Mouse (Mus musculus) hindbrain, postnatal 0 days (tissue): ENCODE data around the gene Tnrc6c. TPM values are rescaled to one million over a fixed set of nuclear protein-coding genes. Genes with fewer than 3 reads are reported as not detected.
A peak's percentile ranks its signal among the peaks of the same experiment; 100 is the strongest.

Source experiments
- ATAC-seq: fragments of 200-750 bp; cut with Nextera tagmentation; 2 replicates; pipeline ENCODE4 v1.8.0; 2017; ENCODE audit warnings: mild to moderate bottlenecking, moderate TSS enrichment, moderate library complexity
- DNase-seq: peaks from one replicate; pipeline ENCODE4 v3.0.0-alpha.2; 2015; ENCODE audit warnings: low spot score
- H3K27ac ChIP-seq: fragments of 300-500 bp; sonication (generic); 2 replicates; pipeline ENCODE4 v1.5.1; 2014; ENCODE audit warnings: mild to moderate bottlenecking
- H3K27me3 ChIP-seq: fragments of 300-500 bp; sonication (generic); 2 replicates; pipeline ENCODE4 v1.6.1; 2014; ENCODE audit warnings: low read length, mixed read lengths; ENCODE audit not compliant: insufficient read depth
- H3K36me3 ChIP-seq: fragments of 300-500 bp; sonication (generic); 2 replicates; pipeline ENCODE4 v1.6.1; 2014; ENCODE audit warnings: low read length, mixed read lengths; ENCODE audit not compliant: insufficient read depth
- H3K4me1 ChIP-seq: fragments of 300-500 bp; sonication (generic); 2 replicates; pipeline ENCODE4 v1.6.1; 2014; ENCODE audit warnings: antibody characterized with exemption, low read length, mixed read lengths; ENCODE audit not compliant: insufficient read depth
- H3K4me2 ChIP-seq: fragments of 300-500 bp; sonication (generic); 2 replicates; pipeline ENCODE4 v1.6.1; 2014; ENCODE audit warnings: low read depth, mild to moderate bottlenecking, low read length, moderate library complexity, mixed read lengths
- H3K4me3 ChIP-seq: fragments of 300-500 bp; sonication (generic); 2 replicates; pipeline ENCODE4 v1.5.1; 2014; ENCODE audit warnings: low read length
- H3K9ac ChIP-seq: fragments of 300-500 bp; sonication (generic); replicated peaks from 2 replicates; pipeline ENCODE4 v1.6.1; 2014; ENCODE audit warnings: mild to moderate bottlenecking, low read length, moderate library complexity, mixed read lengths
- H3K9me3 ChIP-seq: fragments of 300-500 bp; sonication (generic); 2 replicates; pipeline ENCODE4 v1.6.1; 2016; ENCODE audit warnings: low read length, mixed read lengths
- CTCF ChIP-seq: IDR thresholded peaks from 2 replicates; pipeline ENCODE4 v1.5.1; 2016; ENCODE audit warnings: antibody characterized with exemption, control low read depth, low read depth
- WGBS: fragments of 180-500 bp; shearing (Covaris S2); extraction: QIAGEN DNeasy Blood & Tissue Kit; methylation state at CpG from one replicate; pipeline ENCODE4 v1.1.7; 2014; 5-methylcytosine and 5-hydroxymethylcytosine counted together
- polyA plus RNA-seq: library from polyadenylated mRNA; unstranded; fragments of >200 nt; fragmentation: Nextera tagmentation; extraction: Ambion mirVana; gene quantifications from 2 replicates; pipeline ENCODE4 v1.2.1, GENCODE M21; 2015
- total RNA-seq: library from RNA; depleted of rRNA; stranded (reverse); fragments of >200 nt; gene quantifications from 2 replicates; pipeline ENCODE4 v1.2.3, GENCODE M21; 2014

Tnrc6c gene
- total and polyA plus RNA-seq, 2 experiments from 2014 or later: 18.3 to 64.9 TPM

GRCm38 (mm10) chr11:117630868-117631565 is 23.1 kb upstream of the Tnrc6c start:
- H3K4me2 ChIP-seq: no peak overlapping the region
- 94% methylated on average over 10 of the region's 11 CpGs for WGBS
- H3K4me3 ChIP-seq: no peak overlapping the region
- H3K9me3 ChIP-seq: no peaks in the 10 kb centered on the region
- H3K27me3 ChIP-seq: no peaks in the 10 kb centered on the region
- no peak overlapping the region for H3K27ac ChIP-seq
- no peak for TF ChIP-seq CTCF
- H3K36me3 ChIP-seq: no peaks in the 10 kb centered on the region
- no peak overlapping the region for H3K9ac ChIP-seq
- ATAC-seq: no peak
- DNase-seq: no peak
- peaks cover 23% of the 10 kb centered on the region for H3K4me1 ChIP-seq

- ATAC-seq: no peak
- no peak for DNase-seq
- Histone ChIP-seq H3K27ac (no peak overlapping the region), H3K27me3 (no peaks in the 10 kb centered on the region), H3K4me3 (no peak overlapping the region), H3K9ac (no peak overlapping the region), H3K4me2 (no peak overlapping the region), H3K9me3 (no peaks in the 10 kb centered on the region), H3K4me1 (peaks cover 7% of the 10 kb centered on the region), H3K36me3 (no peaks in the 10 kb centered on the region)
- no peak for TF ChIP-seq CTCF
- WGBS: 81% methylated on average over 3 of the region's 3 CpGs
Observed at GRCm38 (mm10) chr11:117633310-117633709, 20.8 kb upstream of the Tnrc6c start.

- Histone ChIP-seq H3K9ac (no peak overlapping the region), H3K27me3 (no peaks in the 10 kb centered on the region), H3K4me3 (no peak overlapping the region), H3K36me3 (no peaks in the 10 kb centered on the region), H3K4me2 (no peak overlapping the region), H3K4me1 (no peaks in the 10 kb centered on the region), H3K27ac (no peak overlapping the region), H3K9me3 (no peaks in the 10 kb centered on the region)
- DNase-seq: no peak
- 30% methylated on average over 7 of the region's 7 CpGs for WGBS
- no peak for TF ChIP-seq CTCF
- no peak for ATAC-seq
Observed at GRCm38 (mm10) chr11:117638386-117638785, 15.7 kb upstream of the Tnrc6c start.

- ATAC-seq: no peak
- no peak for TF ChIP-seq CTCF
- DNase-seq: no peak
- no peak overlapping the region for H3K4me3 ChIP-seq
- H3K27ac ChIP-seq: no peak overlapping the region
- H3K9me3 ChIP-seq: no peaks in the 10 kb centered on the region
- H3K4me1 ChIP-seq: no peaks in the 10 kb centered on the region
- H3K36me3 ChIP-seq: no peaks in the 10 kb centered on the region
- H3K4me2 ChIP-seq: no peak overlapping the region
- no peak overlapping the region for H3K9ac ChIP-seq
- H3K27me3 ChIP-seq: no peaks in the 10 kb centered on the region
- WGBS: 63% methylated on average over 11 of the region's 11 CpGs
Observed at GRCm38 (mm10) chr11:117638809-117639208, 15.3 kb upstream of the Tnrc6c start.

GRCm38 (mm10) chr11:117639331-117639970 is 14.6 kb upstream of the Tnrc6c start:
- Histone ChIP-seq H3K27ac (no peak overlapping the region), H3K9me3 (no peaks in the 10 kb centered on the region), H3K4me2 (no peak overlapping the region), H3K4me3 (no peak overlapping the region), H3K36me3 (no peaks in the 10 kb centered on the region), H3K9ac (no peak overlapping the region), H3K4me1 (no peaks in the 10 kb centered on the region), H3K27me3 (no peaks in the 10 kb centered on the region)
- TF ChIP-seq CTCF: no peak
- DNase-seq (no peak), ATAC-seq (no peak)
- WGBS: 79% methylated on average over 7 of the region's 7 CpGs

- H3K4me1 ChIP-seq: no peaks in the 10 kb centered on the region
- no peak overlapping the region for H3K9ac ChIP-seq
- no peak overlapping the region for H3K27ac ChIP-seq
- no peaks in the 10 kb centered on the region for H3K27me3 ChIP-seq
- no peak overlapping the region for H3K4me2 ChIP-seq
- peak; percentile 38 for TF ChIP-seq CTCF
- peak; percentile 37 for DNase-seq
- ATAC-seq: no peak
- no peaks in the 10 kb centered on the region for H3K36me3 ChIP-seq
- WGBS: 80% methylated on average over 2 of the region's 2 CpGs
- H3K4me3 ChIP-seq: no peak overlapping the region
- H3K9me3 ChIP-seq: no peaks in the 10 kb centered on the region
Observed at GRCm38 (mm10) chr11:117642181-117642580, 11.9 kb upstream of the Tnrc6c start.

- Histone ChIP-seq H3K27ac (no peak overlapping the region), H3K9me3 (no peaks in the 10 kb centered on the region), H3K27me3 (no peaks in the 10 kb centered on the region), H3K4me3 (no peak overlapping the region), H3K4me2 (no peak overlapping the region), H3K9ac (no peak overlapping the region), H3K4me1 (no peaks in the 10 kb centered on the region), H3K36me3 (no peaks in the 10 kb centered on the region)
- WGBS: 49% methylated on average over 10 of the region's 10 CpGs
- peak; percentile 39 for TF ChIP-seq CTCF
- DNase-seq: peak; percentile 42
- ATAC-seq: 0 out of 2 replicates have a peak, but pooled peaks have one; percentile 43
Observed at GRCm38 (mm10) chr11:117643240-117643639, 10.8 kb upstream of the Tnrc6c start.
